Mouse (Mus musculus) forebrain, postnatal 0 days (tissue): ENCODE results near the gene Foxc2. TPM values are rescaled to one million over a fixed set of nuclear protein-coding genes. Genes with fewer than 3 reads are reported as not detected.

Source experiments
- ATAC-seq: fragments of 200-750 bp; cut with Nextera tagmentation; 2 replicates; pipeline ENCODE4 v1.8.0; 2017; ENCODE audit warnings: mild to moderate bottlenecking, moderate library complexity
- DNase-seq: peaks from one replicate; pipeline ENCODE4 v3.0.0-alpha.2; 2015
- H3K27ac ChIP-seq: fragments of 300-500 bp; sonication (generic); 2 replicates; pipeline ENCODE4 v1.5.1; 2014; ENCODE audit warnings: low read depth, mild to moderate bottlenecking, antibody characterized with exemption, low read length, moderate library complexity, mixed read lengths
- H3K27me3 ChIP-seq: fragments of 300-500 bp; sonication (generic); 2 replicates; pipeline ENCODE4 v1.6.1; 2014; ENCODE audit warnings: mild to moderate bottlenecking, low read length, mixed read lengths; ENCODE audit not compliant: insufficient read depth
- H3K36me3 ChIP-seq: fragments of 300-500 bp; sonication (generic); 2 replicates; pipeline ENCODE4 v1.6.1; 2014; ENCODE audit warnings: mild to moderate bottlenecking, moderate library complexity; ENCODE audit not compliant: insufficient read depth
- H3K4me1 ChIP-seq: fragments of 300-500 bp; sonication (generic); 2 replicates; pipeline ENCODE4 v1.6.1; 2014; ENCODE audit warnings: antibody characterized with exemption; ENCODE audit not compliant: insufficient read depth
- H3K4me2 ChIP-seq: fragments of 300-500 bp; sonication (generic); 2 replicates; pipeline ENCODE4 v1.6.1; 2014; ENCODE audit warnings: low read depth, mild to moderate bottlenecking, moderate library complexity
- H3K4me3 ChIP-seq: fragments of 300-500 bp; sonication (generic); 2 replicates; pipeline ENCODE4 v1.5.1; 2014; ENCODE audit warnings: low read depth, low read length, mixed read lengths
- H3K9ac ChIP-seq: fragments of 300-500 bp; sonication (generic); 2 replicates; pipeline ENCODE4 v1.6.1; 2014; ENCODE audit warnings: mild to moderate bottlenecking
- H3K9me3 ChIP-seq: fragments of 300-500 bp; sonication (generic); 2 replicates; pipeline ENCODE4 v1.6.1; 2016; ENCODE audit warnings: low read length
- CTCF ChIP-seq: sonication (generic); IDR thresholded peaks from 2 replicates; pipeline ENCODE4 v1.5.1; 2016; ENCODE audit warnings: antibody characterized with exemption, control low read depth, low read depth
- WGBS: fragments of 180-500 bp; shearing (Covaris S2); extraction: QIAGEN DNeasy Blood & Tissue Kit; methylation state at CpG from one replicate; pipeline ENCODE4 v1.1.7; 2014; 5-methylcytosine and 5-hydroxymethylcytosine counted together
- polyA plus RNA-seq: library from polyadenylated mRNA; unstranded; fragments of >200 nt; fragmentation: Nextera tagmentation; extraction: Ambion mirVana; gene quantifications from 2 replicates; pipeline ENCODE4 v1.2.1, GENCODE M21; 2015
- total RNA-seq: library from RNA; depleted of rRNA; stranded (reverse); fragments of >200 nt; gene quantifications from 2 replicates; pipeline ENCODE4 v1.2.3, GENCODE M21; 2014

The Foxc2 gene
- total and polyA plus RNA-seq, 2 experiments from 2014 or later, result 2.7 to 6.5 TPM

DNA sequence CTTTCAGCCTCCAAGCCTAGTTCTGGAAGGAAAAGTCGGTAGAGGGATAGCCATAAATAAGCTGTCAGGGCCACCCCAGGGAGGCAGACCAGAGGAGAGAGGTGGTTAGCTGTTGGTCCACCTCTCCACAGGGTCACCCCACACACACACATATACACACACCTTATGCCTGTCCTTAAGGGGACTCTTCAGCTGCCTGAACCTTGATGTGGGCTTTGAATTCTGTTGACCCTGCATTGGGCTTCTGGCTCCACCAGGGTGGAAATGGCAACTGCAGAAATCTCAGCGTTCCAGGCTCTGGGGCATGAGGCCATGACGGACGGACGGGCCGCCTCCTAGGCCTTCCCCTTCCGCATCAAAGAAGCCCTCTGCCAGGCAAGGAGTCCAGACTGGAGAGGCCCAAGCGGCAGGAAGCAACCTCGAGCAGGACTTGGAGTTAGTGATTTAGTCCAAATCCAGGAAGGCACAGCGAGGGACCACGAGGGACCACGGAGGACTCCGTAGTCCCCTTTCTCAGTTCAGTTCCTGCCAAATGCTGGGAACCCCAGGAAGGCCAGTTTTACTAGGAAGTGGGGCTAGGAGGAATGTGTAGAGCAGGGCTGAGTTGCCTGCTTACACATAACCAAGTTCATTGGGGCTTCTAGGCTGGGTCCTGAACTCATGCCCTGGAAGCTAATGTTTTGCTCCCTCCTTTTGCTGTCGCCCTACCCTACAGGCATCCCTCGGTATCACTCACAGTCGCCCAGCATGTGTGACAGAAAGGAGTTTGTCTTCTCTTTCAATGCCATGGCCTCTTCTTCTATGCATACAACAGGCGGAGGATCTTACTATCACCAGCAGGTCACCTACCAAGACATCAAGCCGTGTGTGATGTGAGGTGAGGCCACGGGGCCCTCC is 29.7 kb upstream of the Foxc2 start:
- no peaks in the 10 kb centered on the region for H3K4me1 ChIP-seq
- H3K27ac ChIP-seq, result no peak overlapping the region
- H3K4me2 ChIP-seq, result no peak overlapping the region
- ATAC-seq, result no peak
- H3K9me3 ChIP-seq, result no peaks in the 10 kb centered on the region
- no peaks in the 10 kb centered on the region for H3K36me3 ChIP-seq
- no peak overlapping the region for H3K4me3 ChIP-seq
- H3K9ac ChIP-seq, result no peak overlapping the region
- no peak for TF ChIP-seq CTCF
- 19% methylated on average over 19 of the region's 19 CpGs for WGBS
- DNase-seq, result no peak
- H3K27me3 ChIP-seq, result peaks cover 91% of the 10 kb centered on the region

DNA sequence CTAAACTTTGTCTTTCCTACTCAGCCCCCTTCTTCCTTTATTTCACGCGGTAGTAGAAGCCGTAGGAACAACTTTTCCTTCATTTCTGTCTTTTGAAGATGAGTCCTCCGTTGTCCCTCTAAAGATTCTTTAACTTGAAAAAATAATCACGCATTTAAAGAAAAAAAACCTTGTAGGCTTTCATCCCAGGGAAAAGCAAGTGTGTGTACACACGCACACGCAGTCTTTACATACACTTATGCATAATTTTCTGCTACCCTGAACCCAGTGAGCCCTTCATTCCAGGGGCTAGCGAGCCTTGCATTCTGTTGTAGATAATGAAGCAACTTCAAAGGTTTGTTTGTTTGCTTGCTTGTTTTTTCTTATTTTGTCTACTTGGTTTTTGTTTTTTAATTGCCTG is 27.7 kb upstream of the Foxc2 start:
- Histone ChIP-seq H3K27ac (no peak overlapping the region), H3K9ac (no peak overlapping the region), H3K9me3 (no peaks in the 10 kb centered on the region), H3K4me3 (no peak overlapping the region), H3K4me2 (no peak overlapping the region), H3K36me3 (no peaks in the 10 kb centered on the region), H3K4me1 (no peaks in the 10 kb centered on the region), H3K27me3 (peaks cover 89% of the 10 kb centered on the region)
- no peak for TF ChIP-seq CTCF
- WGBS, result 5% methylated on average over 8 of the region's 8 CpGs
- ATAC-seq, result no peak
- DNase-seq, result no peak

DNA sequence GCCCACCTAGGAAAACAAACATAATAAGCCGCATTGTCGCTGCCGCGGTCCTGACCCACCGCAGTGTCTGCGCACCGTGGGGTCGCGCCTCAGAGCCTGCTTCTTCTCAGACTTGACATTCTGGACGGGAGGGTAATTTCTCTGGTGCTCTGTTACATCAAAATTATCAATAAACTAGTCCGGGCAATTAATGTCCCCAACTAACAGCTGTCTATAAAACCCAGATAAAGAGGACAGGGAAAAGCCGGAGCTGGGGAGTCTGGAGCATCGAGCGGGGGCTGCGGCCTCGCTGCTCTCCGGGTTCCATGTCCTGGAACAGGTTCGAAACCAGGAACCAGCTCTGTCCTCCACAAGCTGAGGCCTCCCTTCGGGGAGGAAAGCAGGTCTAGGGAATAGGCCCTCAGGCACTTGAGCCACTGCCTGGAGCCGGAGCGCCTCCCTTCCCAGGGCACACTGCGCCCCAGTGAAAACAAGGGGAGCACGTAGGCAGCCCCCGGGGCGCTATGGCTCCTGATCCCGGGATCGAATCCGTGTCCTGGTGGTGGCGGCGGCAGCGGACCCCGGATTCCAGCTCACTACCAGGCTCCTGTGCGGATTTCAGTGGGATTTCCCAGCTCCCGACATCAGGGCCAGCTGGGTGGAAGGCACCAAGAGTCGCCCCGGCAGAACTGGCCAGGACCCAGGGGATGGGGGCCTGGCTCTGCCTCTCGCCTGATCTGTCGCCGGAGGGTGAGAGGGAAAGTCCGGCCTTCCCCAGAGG is 26.9 kb upstream of the Foxc2 start:
- ATAC-seq (no peak), DNase-seq (no peak)
- H3K4me1 ChIP-seq, result no peaks in the 10 kb centered on the region
- no peak overlapping the region for H3K27ac ChIP-seq
- no peaks in the 10 kb centered on the region for H3K36me3 ChIP-seq
- H3K9ac ChIP-seq, result no peak overlapping the region
- 3% methylated on average over 38 of the region's 40 CpGs for WGBS
- H3K27me3 ChIP-seq, result peaks cover 88% of the 10 kb centered on the region
- no peak for TF ChIP-seq CTCF
- no peak overlapping the region for H3K4me3 ChIP-seq
- no peak overlapping the region for H3K4me2 ChIP-seq
- H3K9me3 ChIP-seq, result no peaks in the 10 kb centered on the region

DNA sequence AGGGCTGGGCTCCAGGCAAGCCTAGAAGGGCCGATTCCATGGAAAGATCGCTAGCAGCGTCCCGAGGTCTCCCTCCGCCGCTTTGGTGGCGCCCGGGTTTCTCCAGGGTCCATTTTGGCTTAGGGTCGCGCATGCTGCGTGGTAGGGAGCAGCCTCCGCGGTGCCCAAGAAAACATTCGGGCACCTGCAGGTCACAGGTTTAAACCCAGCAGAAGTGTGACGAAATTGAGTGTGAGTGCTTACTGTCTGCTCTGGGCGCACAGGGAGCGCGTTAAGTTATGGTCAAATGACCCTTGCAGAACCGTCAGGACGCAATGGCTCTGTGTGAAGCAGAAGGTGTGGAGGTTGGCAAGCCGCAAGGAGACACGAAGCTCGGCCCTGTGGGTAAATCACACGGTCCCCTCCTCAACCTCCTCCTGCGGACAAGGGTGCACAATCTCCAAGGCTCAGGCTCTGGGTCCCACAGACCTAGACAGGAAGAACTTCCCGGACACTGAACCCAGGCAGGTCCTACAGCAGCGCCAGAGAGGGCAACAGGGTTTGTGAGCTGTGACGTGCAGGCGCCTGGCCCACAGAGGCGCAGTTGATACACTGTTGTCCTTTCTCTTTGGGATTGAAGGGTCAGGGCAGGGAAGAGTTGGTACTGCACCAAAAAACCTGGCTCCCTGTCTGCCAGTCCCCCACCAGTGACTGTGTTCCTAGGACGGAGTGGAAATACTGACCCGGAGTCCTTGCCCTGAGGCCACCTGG is 26.2 kb upstream of the Foxc2 start:
- Histone ChIP-seq H3K27me3 (peaks cover 83% of the 10 kb centered on the region), H3K9ac (no peak overlapping the region), H3K36me3 (no peaks in the 10 kb centered on the region), H3K9me3 (no peaks in the 10 kb centered on the region), H3K4me1 (no peaks in the 10 kb centered on the region), H3K4me2 (no peak overlapping the region), H3K27ac (no peak overlapping the region), H3K4me3 (no peak overlapping the region)
- 3% methylated on average over 32 of the region's 32 CpGs for WGBS
- no peak for ATAC-seq
- DNase-seq, result no peak
- TF ChIP-seq CTCF, result no peak

DNA sequence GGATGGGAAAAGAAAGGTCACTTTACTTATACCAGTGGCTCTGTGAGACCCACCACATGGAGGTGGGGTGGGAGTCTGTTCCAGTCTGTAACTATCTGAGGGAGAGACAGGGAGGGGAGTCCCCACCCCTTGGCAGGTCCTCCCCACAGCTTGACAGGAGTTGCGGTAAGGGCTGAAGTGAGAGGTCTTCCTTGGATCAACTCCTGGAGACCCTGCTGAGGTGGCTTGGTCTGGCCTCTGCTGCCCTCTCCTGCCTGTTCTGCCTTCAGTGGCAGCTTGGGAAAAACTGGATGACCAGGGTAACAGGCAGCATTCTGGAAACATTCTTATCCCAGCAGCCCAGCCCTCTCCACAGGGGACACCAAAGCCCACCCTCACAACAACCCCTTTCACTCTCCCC is 25.3 kb upstream of the Foxc2 start:
- Histone ChIP-seq H3K4me3 (no peak overlapping the region), H3K9me3 (no peaks in the 10 kb centered on the region), H3K4me1 (no peaks in the 10 kb centered on the region), H3K36me3 (no peaks in the 10 kb centered on the region), H3K27ac (no peak overlapping the region), H3K4me2 (no peak overlapping the region), H3K27me3 (peaks cover 77% of the 10 kb centered on the region), H3K9ac (no peak overlapping the region)
- ATAC-seq (no peak), DNase-seq (no peak)
- TF ChIP-seq CTCF, result peak; percentile 47
- 0% methylated on average over 1 of the region's 1 CpGs for WGBS

DNA sequence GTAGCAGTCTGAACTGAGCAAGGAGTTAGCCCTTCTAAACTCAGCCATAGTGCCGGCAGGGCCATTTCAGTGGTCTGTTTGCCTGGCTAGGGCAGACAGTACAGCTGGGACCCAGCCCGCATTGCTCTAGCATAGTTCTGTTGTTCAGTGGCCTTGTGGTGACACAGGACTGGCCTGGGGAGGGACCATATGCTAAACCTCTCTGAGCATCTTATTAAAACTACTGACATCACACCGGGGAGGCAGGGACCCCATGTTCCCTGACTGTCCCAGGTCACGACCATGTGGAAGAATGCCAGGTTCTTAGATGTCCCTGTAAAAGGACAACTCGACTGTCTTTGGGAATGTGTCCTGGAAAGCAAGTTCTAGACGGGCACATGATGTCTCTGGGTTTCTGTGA is 23.8 kb upstream of the Foxc2 start:
- DNase-seq, result no peak
- Histone ChIP-seq H3K9me3 (no peaks in the 10 kb centered on the region), H3K36me3 (peaks cover 1% of the 10 kb centered on the region; the same call in 1 of the 2 replicates), H3K4me3 (no peak overlapping the region), H3K9ac (no peak overlapping the region), H3K4me2 (no peak overlapping the region), H3K4me1 (no peaks in the 10 kb centered on the region), H3K27me3 (peaks cover 63% of the 10 kb centered on the region), H3K27ac (no peak overlapping the region)
- ATAC-seq, result no peak
- no peak for TF ChIP-seq CTCF
- WGBS, result 30% methylated on average over 6 of the region's 6 CpGs
